Mouse (Mus musculus): ENCODE data around the gene Cep97.
A peak's percentile ranks its signal among the peaks of the same experiment; 100 is the strongest.

DNA sequence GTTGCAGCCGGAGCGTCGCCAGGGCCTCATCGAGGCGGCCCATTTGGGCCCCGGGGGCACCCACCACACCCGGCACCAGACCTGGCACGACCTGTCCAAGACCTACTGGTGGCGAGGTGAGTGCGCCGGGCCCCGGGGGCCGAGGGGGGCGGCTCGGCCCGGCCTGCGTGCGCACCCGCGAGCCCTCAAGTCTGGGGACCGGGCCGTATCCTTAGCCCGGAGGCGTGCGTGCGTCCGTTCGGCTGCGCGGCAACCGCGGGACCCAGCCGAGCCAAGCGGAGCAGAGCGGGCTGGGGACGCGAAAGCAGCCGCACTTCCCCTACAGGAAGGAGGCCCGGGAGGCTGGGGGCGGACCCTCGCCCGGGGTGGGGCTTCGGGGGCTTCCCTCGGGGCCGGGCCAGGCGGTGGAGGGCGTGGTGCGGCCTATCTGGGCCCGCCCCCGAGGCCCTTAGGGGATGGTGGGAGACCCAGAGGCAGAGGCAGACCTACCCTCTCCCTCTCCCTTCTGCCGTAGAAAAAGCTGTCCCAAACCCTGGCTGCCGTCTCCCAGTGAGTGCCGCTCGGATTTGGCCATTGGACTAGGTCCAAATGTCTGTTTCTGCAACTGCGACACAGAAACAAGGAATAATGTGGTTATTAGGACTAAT is 39.7 kb upstream of the Cep97 start:
- TF ChIP-seq CTCF (IDR thresholded peaks at IDR 0.05 in 2 of 3, conservative IDR thresholded peaks at IDR 0.05 in 1 of 3; ENCODE audit: control insufficient read depth in 1 of 3, insufficient read depth in 1 of 3, low read depth in 2 of 3, low read length in 3 of 3, poor library complexity in 1 of 3, severe bottlenecking in 1 of 3) (no peak), EP300 (IDR thresholded peaks at IDR 0.05; ENCODE audit: low read depth in 1 of 2, low read length in 2 of 2) (no peak), KAT2A (conservative IDR thresholded peaks at IDR 0.05; ENCODE audit: low read depth, low read length) (no peak), GATA1 (IDR thresholded peaks at IDR 0.05; ENCODE audit: low read depth, low read length) (no peak), JUND (IDR thresholded peaks at IDR 0.05; ENCODE audit: low read depth, low read length) (no peak), POLR2A (IDR thresholded peaks at IDR 0.05; ENCODE audit: control insufficient read depth in 1 of 2, insufficient read depth in 1 of 2, low read depth in 1 of 2, low read length in 2 of 2, poor library complexity in 1 of 2) (peak; percentile 10 to 29; a peak in 1 of 4 replicates), POLR2AphosphoS2 (IDR thresholded peaks at IDR 0.05; ENCODE audit: low read length) (no peak), ZC3H11A (IDR thresholded peaks at IDR 0.05; ENCODE audit: low read depth, low read length) (no peak), MAX (IDR thresholded peaks at IDR 0.05; ENCODE audit: low read length) (no peak), ZMIZ1 (IDR thresholded peaks at IDR 0.05; ENCODE audit: low read depth, low read length) (no peak; the same call in 1 of the 2 replicates)

Measured in MEL (cell line).